Comparison of ENCODE assay signal across 2 mouse cellular contexts in genomic region chr1:170102814-170103213, GRCm38 (mm10). TPM values are rescaled to one million over a fixed set of nuclear protein-coding genes. Genes with fewer than 3 reads are reported as not detected.
"Had no signal": no experiment of that assay in that cellular context is flagged by ENCODE, and none has a peak within 500 bp of the region (broad histone marks: within the 10 kb centered on the region; RNA-seq: fewer than 3 reads in every experiment).

No protein-coding gene starts in this region.

RNA-seq across cellular contexts. Expression of gene Ddr2, which starts 7.7 kb away (rescaled TPM):
- total RNA-seq: common myeloid progenitor, adult 5-6 weeks had no signal
- polyA plus RNA-seq: erythroblast, embryonic 14.5 days had no signal
